Mouse (Mus musculus) intestine, embryonic 15.5 days (tissue): ENCODE measurements around the gene Phldb1. TPM values are rescaled to one million over a fixed set of nuclear protein-coding genes. Genes with fewer than 3 reads are reported as not detected.
A peak's percentile ranks its signal among the peaks of the same experiment; 100 is the strongest.

Experiments used
- ATAC-seq: fragments of 200-750 bp; cut with Nextera tagmentation; 2 replicates; pipeline ENCODE4 v1.8.0; 2017; ENCODE audit warnings: moderate TSS enrichment, moderate library complexity
- H3K27ac ChIP-seq: fragments of 300-500 bp; sonication (generic); 2 replicates; pipeline ENCODE4 v1.5.1; 2015; ENCODE audit warnings: mild to moderate bottlenecking, inconsistent platforms
- H3K27me3 ChIP-seq: fragments of 300-500 bp; sonication (generic); replicated peaks from 2 replicates; pipeline ENCODE4 v1.6.1; 2015; ENCODE audit warnings: inconsistent platforms
- H3K36me3 ChIP-seq: fragments of 300-500 bp; sonication (generic); 2 replicates; pipeline ENCODE4 v1.6.1; 2015; ENCODE audit warnings: inconsistent platforms
- H3K4me1 ChIP-seq: fragments of 300-500 bp; sonication (generic); replicated peaks from 2 replicates; pipeline ENCODE4 v1.6.1; 2015; ENCODE audit warnings: inconsistent platforms
- H3K4me2 ChIP-seq: fragments of 300-500 bp; sonication (generic); replicated peaks from 2 replicates; pipeline ENCODE4 v1.6.1; 2015; ENCODE audit warnings: mild to moderate bottlenecking, inconsistent platforms
- H3K4me3 ChIP-seq: fragments of 300-500 bp; sonication (generic); replicated peaks from 2 replicates; pipeline ENCODE4 v1.5.1; 2015; ENCODE audit warnings: inconsistent platforms
- H3K9ac ChIP-seq: fragments of 300-500 bp; sonication (generic); 2 replicates; pipeline ENCODE4 v1.6.1; 2015; ENCODE audit warnings: inconsistent platforms
- H3K9me3 ChIP-seq: fragments of 300-500 bp; sonication (generic); 2 replicates; pipeline ENCODE4 v1.6.1; 2016; ENCODE audit warnings: inconsistent platforms
- WGBS: fragments of 180-500 bp; shearing (Covaris S2); methylation state at CpG from one replicate; pipeline ENCODE4 v1.1.7; 2015; 5-methylcytosine and 5-hydroxymethylcytosine counted together
- polyA plus RNA-seq: library from polyadenylated mRNA; unstranded; fragments of >200 nt; fragmentation: Nextera tagmentation; extraction: Ambion mirVana; gene quantifications from 2 replicates; pipeline ENCODE4 v1.2.1, GENCODE M21; 2015

Phldb1 gene
- polyA plus RNA-seq, 1 experiment from 2014 or later: 18.9 TPM

DNA sequence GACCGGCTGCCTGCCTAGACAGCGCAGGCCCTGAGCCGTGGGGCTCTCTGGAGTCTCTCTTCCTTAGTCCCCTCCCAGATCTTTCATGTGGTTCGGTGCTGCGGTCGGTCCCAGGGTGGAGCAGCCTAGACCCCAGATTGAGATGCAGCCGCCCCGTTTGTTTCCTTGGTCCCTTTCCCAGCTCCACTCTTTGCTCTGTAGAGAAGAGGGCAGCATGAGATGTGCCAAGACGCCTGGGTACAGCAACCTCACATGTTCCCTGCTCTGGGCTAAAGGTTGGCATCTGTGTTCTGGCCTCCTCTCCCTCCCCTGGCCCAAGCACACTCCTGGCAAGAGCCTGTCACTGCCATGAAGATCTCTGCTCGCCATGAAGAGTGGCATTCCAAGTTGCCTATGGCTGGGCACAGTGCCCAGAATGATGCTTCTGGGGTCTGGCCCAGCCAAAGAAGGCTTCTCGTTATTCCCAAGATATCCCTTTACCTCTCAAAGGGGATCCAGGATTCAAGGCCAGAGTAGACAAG lies 11.4 kb downstream of the Phldb1 start:
- ATAC-seq: no peak
- H3K36me3 ChIP-seq: no peaks in the 10 kb centered on the region
- peaks cover 42% of the 10 kb centered on the region for H3K4me1 ChIP-seq
- H3K9ac ChIP-seq: no peak overlapping the region
- H3K27ac ChIP-seq: peak overlapping the region; percentile 63
- no peaks in the 10 kb centered on the region for H3K9me3 ChIP-seq
- no peaks in the 10 kb centered on the region; the same call in 1 of the 2 replicates for H3K27me3 ChIP-seq
- no peak overlapping the region for H3K4me2 ChIP-seq
- WGBS: 64% methylated on average over 11 of the region's 11 CpGs
- H3K4me3 ChIP-seq: no peak overlapping the region

DNA sequence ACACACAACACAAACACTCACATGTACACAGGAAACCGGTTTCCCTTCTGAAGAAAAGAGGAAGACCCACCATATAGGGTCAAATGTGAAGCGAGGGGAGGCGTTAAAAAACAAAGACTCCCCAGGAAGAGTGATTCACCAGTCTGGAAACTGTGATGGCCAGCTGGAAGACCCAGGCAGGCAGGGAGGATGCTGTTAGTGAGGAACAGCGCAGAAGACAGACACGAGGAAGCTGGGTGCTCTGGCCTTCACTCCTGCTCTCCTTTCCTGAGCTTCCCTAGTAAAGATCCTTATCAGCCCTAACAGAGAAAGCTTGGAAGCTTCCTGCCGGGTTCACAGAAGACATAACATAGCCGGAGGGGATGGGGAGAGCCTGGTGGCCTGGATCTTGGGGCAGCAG lies 12.0 kb downstream of the Phldb1 start:
- peak overlapping the region; percentile 63 for H3K27ac ChIP-seq
- peaks cover 42% of the 10 kb centered on the region for H3K4me1 ChIP-seq
- no peaks in the 10 kb centered on the region for H3K36me3 ChIP-seq
- H3K9me3 ChIP-seq: no peaks in the 10 kb centered on the region
- WGBS: 38% methylated on average over 7 of the region's 7 CpGs
- H3K4me3 ChIP-seq: no peak overlapping the region
- no peak overlapping the region for H3K4me2 ChIP-seq
- no peak overlapping the region for H3K9ac ChIP-seq
- ATAC-seq: no peak
- H3K27me3 ChIP-seq: no peaks in the 10 kb centered on the region; the same call in 1 of the 2 replicates

DNA sequence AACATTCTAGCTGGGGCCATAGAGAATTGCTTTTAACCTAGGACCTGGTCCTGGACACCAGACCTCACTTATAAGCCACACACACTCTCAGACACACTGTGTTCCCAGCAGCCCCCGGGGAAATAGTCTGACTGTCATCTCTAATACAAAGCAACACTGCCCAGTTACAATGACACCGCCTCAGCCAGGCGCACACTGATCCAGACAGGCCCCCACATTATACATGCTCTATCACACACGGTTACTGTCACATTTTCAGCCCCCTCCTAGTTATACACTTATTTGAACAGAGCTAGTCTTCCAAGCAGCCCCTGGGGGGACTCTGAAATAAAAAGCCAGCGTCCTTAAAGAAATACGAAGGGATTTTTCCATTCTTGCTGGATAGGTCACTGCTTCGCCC lies 12.4 kb downstream of the Phldb1 start:
- ATAC-seq: no peak

DNA sequence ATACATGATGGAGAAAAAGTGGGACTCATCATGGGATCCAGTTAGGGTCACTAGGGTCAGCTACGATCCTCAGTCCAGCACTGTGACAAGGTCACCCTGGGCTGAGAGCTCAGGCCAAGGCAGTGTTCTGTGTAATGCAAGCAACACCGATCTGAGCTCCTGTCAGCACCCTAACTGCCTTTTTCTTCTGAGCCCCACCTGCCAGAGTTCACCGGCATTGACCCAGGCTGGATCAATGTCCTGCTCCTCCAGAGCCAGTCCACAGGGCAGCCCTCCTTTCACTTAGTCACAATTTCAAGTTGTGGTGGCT lies 13.2 kb downstream of the Phldb1 start:
- Histone ChIP-seq H3K27ac (no peak overlapping the region; the same call in 1 of the 2 replicates), H3K9me3 (no peaks in the 10 kb centered on the region), H3K4me2 (no peak overlapping the region), H3K4me1 (peaks cover 42% of the 10 kb centered on the region), H3K27me3 (no peaks in the 10 kb centered on the region), H3K36me3 (0 out of 2 replicates have a peak, but pooled peaks cover 1% of the 10 kb centered on the region), H3K9ac (no peak overlapping the region), H3K4me3 (no peak overlapping the region)
- ATAC-seq: no peak; the same call in 1 of the 2 replicates
- WGBS: 73% methylated on average over 3 of the region's 3 CpGs

More for the DNA sequence above, 12.4 kb downstream of the Phldb1 start:
- H3K4me3 ChIP-seq: no peak overlapping the region
- WGBS: 72% methylated on average over 7 of the region's 7 CpGs
- H3K36me3 ChIP-seq: no peaks in the 10 kb centered on the region
- peaks cover 42% of the 10 kb centered on the region for H3K4me1 ChIP-seq
- no peaks in the 10 kb centered on the region; the same call in 1 of the 2 replicates for H3K27me3 ChIP-seq
- no peak overlapping the region for H3K9ac ChIP-seq
- H3K4me2 ChIP-seq: no peak overlapping the region
- H3K27ac ChIP-seq: no peak overlapping the region; the same call in 1 of the 2 replicates
- H3K9me3 ChIP-seq: no peaks in the 10 kb centered on the region

DNA sequence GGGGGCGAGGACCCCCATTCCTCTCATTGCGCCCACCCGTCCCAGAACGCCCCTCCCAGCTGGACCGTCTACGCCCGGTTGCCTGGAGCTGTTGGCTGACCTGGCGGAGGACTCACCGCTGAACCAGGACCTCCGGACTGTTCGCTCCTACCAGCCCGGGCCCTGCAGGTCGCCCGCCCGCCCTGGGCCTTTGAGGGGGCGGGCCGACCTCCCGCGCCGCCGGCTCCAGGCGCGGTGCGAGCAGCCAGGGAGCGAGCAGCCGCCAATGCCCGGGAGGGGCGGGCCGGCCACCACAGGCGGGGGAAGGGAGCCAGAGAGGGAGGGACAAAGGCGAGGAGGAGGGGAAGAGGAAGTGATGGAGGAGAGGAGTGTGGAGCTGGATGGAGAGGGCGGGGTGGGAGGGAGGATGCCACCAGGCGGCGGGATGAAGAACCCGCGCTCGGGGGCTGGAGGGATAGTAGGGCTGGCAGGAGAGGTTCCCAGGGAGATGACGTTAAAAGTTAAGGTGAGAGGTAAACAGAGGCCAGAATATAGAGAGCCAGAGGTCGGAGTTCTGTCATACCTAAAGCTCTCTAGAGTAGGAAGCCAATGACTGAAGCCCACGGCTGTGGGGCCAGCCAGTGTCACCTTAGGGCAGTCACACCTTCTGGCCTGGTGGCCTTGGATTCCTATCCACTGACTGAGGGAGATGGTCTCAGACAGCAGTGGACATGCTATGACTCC lies 13.7 kb downstream of the Phldb1 start:
- ATAC-seq: peak; percentile 90
- Histone ChIP-seq H3K9ac (peak overlapping the region; percentile 65), H3K9me3 (no peaks in the 10 kb centered on the region), H3K36me3 (0 out of 2 replicates have a peak, but pooled peaks cover 3% of the 10 kb centered on the region), H3K27me3 (no peaks in the 10 kb centered on the region), H3K27ac (0 out of 2 replicates have a peak overlapping the region, but pooled peaks have one; percentile 48), H3K4me3 (peak overlapping the region; percentile 61), H3K4me1 (peaks cover 36% of the 10 kb centered on the region), H3K4me2 (peak overlapping the region; percentile 85)
- WGBS: 1% methylated on average over 40 of the region's 40 CpGs

DNA sequence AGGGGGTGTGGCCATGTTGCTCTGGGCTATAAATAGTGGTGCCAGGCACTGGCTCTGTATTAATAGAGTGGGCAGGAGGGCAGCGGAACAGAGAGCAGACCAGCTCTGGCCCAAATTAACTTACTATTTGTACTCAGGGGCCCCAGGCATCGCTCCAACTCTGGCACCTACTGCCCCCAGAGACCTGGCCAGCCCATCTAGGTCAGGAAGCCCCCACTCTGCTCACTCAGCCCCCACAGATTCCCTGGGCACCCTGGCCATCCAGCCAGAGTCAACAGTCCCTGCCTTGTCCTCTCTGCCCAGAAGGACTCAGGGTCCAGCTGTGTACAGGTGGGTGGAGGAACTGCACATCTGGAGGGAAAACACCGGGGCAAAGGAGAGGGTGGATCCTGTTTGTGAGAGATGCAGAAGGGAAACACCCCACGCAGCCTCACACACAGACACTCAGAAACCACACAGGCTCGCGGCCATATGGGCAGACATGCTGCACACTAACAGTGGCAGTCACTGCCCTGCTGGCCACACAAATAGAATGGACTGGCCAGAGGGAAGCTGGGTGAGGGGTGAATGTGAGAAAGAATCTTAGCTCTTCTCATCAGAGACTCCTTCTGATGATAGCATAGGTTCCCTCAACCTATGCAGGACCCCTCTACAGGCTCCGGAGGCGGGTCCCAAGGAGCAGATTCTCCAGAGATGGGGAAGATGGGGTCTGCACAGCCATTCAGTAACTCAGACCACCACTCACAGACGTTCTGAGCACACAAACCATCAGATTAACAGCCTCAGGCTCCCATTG lies 14.4 kb downstream of the Phldb1 start:
- Histone ChIP-seq H3K4me1 (peaks cover 34% of the 10 kb centered on the region), H3K4me3 (peak overlapping the region; percentile 61), H3K9ac (peak overlapping the region; percentile 65), H3K27ac (0 out of 2 replicates have a peak overlapping the region, but pooled peaks have one; percentile 48), H3K4me2 (peak overlapping the region; percentile 85), H3K9me3 (no peaks in the 10 kb centered on the region), H3K36me3 (0 out of 2 replicates have a peak, but pooled peaks cover 5% of the 10 kb centered on the region), H3K27me3 (no peaks in the 10 kb centered on the region)
- 17% methylated on average over 9 of the region's 9 CpGs for WGBS
- peak; percentile 16 for ATAC-seq

DNA sequence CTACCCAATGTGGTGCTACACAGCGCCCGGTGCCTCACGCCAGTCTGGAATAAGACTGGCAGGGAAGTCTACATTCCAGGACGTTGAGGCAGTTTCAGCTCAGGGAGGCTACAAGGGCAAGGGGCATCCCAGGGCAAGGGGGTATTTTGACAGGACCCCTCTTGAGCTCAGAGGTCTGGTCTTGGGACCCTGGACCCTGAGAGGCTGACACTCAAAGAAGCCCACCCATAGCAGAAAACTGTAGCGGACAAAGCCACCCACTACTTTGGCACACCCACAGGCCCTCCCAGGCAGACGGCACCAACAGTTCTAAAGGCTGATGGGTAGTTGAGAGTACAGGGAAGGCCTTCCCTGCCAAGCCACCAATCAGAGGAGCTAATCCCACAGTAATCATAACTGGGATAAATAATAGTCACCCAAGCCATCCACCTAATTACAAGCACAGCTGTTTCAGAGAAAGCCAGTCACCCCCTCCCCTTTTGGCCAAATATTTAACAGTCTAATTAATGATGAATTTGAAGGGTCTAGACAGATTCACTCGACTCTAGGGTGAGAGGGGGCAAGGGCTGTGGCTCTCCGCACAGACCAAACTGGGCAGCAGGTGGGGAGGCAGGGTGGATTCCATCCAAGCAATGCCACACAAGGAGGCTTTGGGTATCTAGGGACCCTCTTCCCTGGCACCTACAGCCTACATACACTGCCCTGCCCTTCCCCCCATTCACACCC lies 15.2 kb downstream of the Phldb1 start:
- no peak for ATAC-seq
- Histone ChIP-seq H3K4me3 (peak overlapping the region; percentile 61; the same call in 1 of the 2 replicates), H3K27me3 (no peaks in the 10 kb centered on the region), H3K4me2 (peak overlapping the region; percentile 85), H3K9me3 (no peaks in the 10 kb centered on the region), H3K9ac (no peak overlapping the region), H3K27ac (no peak overlapping the region), H3K4me1 (peaks cover 32% of the 10 kb centered on the region), H3K36me3 (0 out of 2 replicates have a peak, but pooled peaks cover 11% of the 10 kb centered on the region)
- 80% methylated on average over 8 of the region's 8 CpGs for WGBS

DNA sequence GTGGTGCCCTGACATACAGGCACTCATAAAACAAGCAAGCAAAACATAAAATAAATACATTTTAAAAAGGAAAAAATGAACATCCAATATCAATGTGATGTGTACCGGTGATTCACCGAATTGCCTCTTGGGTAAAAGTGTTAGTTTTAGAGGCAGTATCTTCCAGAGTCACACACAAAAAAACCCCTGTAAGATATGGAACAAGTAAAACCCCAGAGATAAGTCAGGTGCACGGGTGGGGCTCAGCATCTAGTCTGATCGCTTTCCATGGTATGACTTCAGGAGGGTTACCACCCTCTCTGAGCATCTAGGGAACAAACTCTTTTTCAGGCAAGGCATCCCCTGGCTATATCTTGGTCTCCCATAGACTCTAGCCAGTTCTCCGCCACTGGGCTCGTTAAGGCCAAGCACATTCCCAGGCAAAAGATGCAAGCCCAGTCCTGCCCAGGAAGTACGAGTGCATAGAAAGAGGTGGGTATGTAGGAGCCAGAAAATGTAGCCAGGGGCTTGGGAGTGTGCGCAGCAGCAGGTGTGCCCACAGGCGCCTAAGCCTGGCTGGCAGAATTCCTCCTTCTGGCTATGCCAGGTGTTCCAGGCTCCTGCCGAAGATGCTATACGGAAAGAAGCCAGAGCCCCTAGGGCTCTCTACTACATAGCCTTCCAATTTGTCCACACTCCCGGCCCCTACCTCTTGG lies 15.9 kb downstream of the Phldb1 start:
- Histone ChIP-seq H3K4me2 (no peak overlapping the region), H3K9me3 (no peaks in the 10 kb centered on the region), H3K27ac (no peak overlapping the region), H3K27me3 (no peaks in the 10 kb centered on the region), H3K4me1 (peaks cover 25% of the 10 kb centered on the region), H3K4me3 (no peak overlapping the region), H3K36me3 (0 out of 2 replicates have a peak, but pooled peaks cover 11% of the 10 kb centered on the region), H3K9ac (no peak overlapping the region)
- WGBS: 87% methylated on average over 12 of the region's 12 CpGs
- no peak for ATAC-seq

DNA sequence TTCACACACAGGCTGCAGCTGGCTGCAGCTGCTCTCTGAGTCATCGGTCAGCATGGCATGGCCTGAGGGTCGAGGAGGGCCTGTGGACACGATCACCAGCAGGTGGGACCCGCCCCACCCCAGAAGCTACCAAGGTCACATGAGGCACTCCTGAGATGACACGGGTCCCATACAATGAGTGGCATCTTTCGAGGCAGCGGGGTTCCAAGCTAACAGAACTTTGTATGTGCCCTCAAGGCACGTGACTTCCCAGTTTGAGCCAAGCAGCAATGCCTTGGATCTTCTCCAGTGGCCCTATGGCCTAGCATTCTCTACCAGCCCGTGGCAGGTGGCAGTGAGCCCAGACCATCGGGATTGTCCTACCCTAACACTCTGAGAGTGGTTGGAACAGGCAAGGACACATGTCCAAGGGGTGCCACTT lies 17.2 kb downstream of the Phldb1 start:
- H3K27ac ChIP-seq: no peak overlapping the region
- WGBS: 77% methylated on average over 10 of the region's 10 CpGs
- no peak for ATAC-seq
- no peaks in the 10 kb centered on the region for H3K9me3 ChIP-seq
- H3K9ac ChIP-seq: no peak overlapping the region
- H3K4me3 ChIP-seq: no peak overlapping the region
- H3K27me3 ChIP-seq: no peaks in the 10 kb centered on the region
- H3K36me3 ChIP-seq: 0 out of 2 replicates have a peak, but pooled peaks cover 11% of the 10 kb centered on the region
- H3K4me1 ChIP-seq: peaks cover 26% of the 10 kb centered on the region
- no peak overlapping the region for H3K4me2 ChIP-seq

DNA sequence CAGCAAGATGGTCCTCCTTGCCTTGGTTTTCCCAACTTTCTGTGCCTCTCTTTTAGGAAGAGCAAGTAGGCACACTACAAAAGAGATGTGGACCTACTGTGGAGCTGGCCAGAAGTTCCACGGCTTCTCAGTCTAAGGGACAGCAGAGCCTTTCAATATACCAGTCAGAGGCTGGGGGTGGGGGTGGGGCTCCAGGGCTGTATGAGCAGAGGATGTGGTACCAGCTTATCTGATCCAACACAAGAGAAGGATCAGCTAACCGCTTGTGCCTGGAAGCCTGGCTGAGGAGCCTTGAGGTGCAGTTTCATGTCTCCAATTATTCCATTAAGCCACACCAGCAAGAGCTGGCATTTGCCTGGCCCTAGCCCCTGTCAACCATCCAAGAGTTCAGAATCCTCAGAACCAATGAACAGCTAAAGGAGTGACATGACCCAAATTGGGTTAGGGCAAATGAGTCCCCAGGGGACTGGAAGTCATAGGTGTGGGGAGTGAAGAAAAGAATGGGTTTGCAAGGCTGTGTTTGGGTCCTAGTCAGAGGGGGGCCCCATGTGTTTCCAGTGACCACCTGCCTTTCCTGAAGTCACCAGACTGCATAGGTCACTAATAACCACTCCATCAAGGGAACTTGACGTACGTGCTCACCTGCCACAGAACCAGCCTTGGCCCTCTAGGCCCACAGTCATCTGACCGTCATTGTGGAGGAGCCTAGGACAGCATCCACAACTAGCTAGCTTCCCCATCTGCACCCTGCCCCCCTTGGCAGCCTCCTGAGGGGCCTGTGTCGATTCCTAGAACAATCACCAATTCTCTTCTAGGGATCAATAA lies 17.8 kb downstream of the Phldb1 start:
- Histone ChIP-seq H3K27me3 (no peaks in the 10 kb centered on the region), H3K4me2 (no peak overlapping the region), H3K9ac (no peak overlapping the region), H3K36me3 (0 out of 2 replicates have a peak, but pooled peaks cover 11% of the 10 kb centered on the region), H3K4me3 (no peak overlapping the region), H3K9me3 (no peaks in the 10 kb centered on the region), H3K27ac (no peak overlapping the region), H3K4me1 (peaks cover 26% of the 10 kb centered on the region)
- ATAC-seq: no peak
- whole genome bisulfite sequencing: 77% methylated on average over 6 of the region's 6 CpGs
